Mouse (Mus musculus) heart, postnatal 0 days (tissue): ENCODE data around the gene Adgrg6.

Source experiments
- CTCF ChIP-seq: IDR thresholded peaks from 2 replicates; pipeline ENCODE4 v1.5.1; 2016; ENCODE audit warnings: antibody characterized with exemption, control low read depth, low read depth
- EP300 ChIP-seq: IDR thresholded peaks from 2 replicates; pipeline ENCODE4 v1.6.1; 2016; ENCODE audit warnings: antibody characterized with exemption, low read depth

DNA sequence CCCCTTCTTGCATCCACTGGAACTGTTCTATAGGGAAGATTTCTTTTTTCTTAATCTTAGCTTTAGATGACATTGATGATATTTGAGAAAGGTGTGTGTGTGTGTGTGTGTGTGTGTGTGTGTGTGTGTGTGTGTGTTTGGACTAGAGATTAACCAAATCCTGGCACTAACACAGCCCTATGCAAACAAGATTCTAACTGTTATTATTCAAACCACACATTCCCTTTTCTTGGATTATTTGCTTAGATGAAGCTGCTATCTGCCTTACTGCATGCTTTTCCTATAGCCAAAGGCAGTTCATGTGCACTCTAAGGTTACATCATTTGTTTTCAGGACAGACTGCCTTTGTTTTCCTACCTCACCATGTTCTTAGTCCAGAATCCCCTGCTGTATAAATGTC, 25.7 kb upstream of the Adgrg6 start:
- TF ChIP-seq CTCF, result no peak
- TF ChIP-seq EP300, result no peak
